Mouse (Mus musculus) right cerebral cortex, postnatal 10 days (tissue): Measurements from ENCODE around the gene Gm28374.
"Not testable (repeated sequence)": the region's sequence is repeated elsewhere in the genome, so short reads cannot be mapped to it uniquely, and the experiment has no call there.

Source experiments
- DNase-seq, 2 experiments: peaks; one replicate each; pipeline ENCODE4 v3.0.0; 2021; ENCODE audit warnings: low spot score in 2 of 2

Gm28374 gene

GRCm38 (mm10) chr19:6057313-6058096 lies 24.6 kb downstream of the Gm28374 start, which contains the start of the genes Mrpl49 and Fau:
TSS of gene Mrpl49 (minus strand) at chr19:6057785.
TSS of gene Fau (plus strand) at chr19:6057844.
- DNase-seq = peak; percentile 100

GRCm38 (mm10) chr19:6056696-6057095 lies 25.4 kb downstream of the Gm28374 start:
- no peak for DNase-seq

GRCm38 (mm10) chr19:6054296-6054695 lies 27.8 kb downstream of the Gm28374 start:
- no peak for DNase-seq

GRCm38 (mm10) chr19:6052516-6052915 lies 29.5 kb downstream of the Gm28374 start:
- DNase-seq = no peak

GRCm38 (mm10) chr19:6048681-6049410 lies 33.2 kb downstream of the Gm28374 start:
- no peak for DNase-seq

- no peak for DNase-seq
Measured at GRCm38 (mm10) chr19:6047899-6048166, 34.2 kb downstream of the Gm28374 start.

GRCm38 (mm10) chr19:6047154-6047898 lies 34.7 kb downstream of the Gm28374 start:
- DNase-seq = peak in 1 of 2 experiments; percentile 49

GRCm38 (mm10) chr19:6046294-6047153 lies 35.5 kb downstream of the Gm28374 start, which contains the start of gene Syvn1:
TSS of gene Syvn1 (plus strand) at chr19:6046576.
- DNase-seq = peak; percentile 94 to 96

GRCm38 (mm10) chr19:6045366-6046293 lies 36.4 kb downstream of the Gm28374 start:
- no peak for DNase-seq

- not testable (repeated sequence) for DNase-seq
Measured at GRCm38 (mm10) chr19:6044102-6044501, 38.0 kb downstream of the Gm28374 start.

GRCm38 (mm10) chr19:6042293-6042692 lies 39.8 kb downstream of the Gm28374 start:
- DNase-seq = no peak

GRCm38 (mm10) chr19:6040002-6040401 lies 42.1 kb downstream of the Gm28374 start:
- no peak for DNase-seq

- DNase-seq = no peak
Measured at GRCm38 (mm10) chr19:6038326-6038725, 43.7 kb downstream of the Gm28374 start.

GRCm38 (mm10) chr19:6037695-6038094 lies 44.4 kb downstream of the Gm28374 start:
- DNase-seq = no peak

GRCm38 (mm10) chr19:6035966-6036585 lies 46.0 kb downstream of the Gm28374 start:
- DNase-seq = no peak

- DNase-seq = no peak
Measured at GRCm38 (mm10) chr19:6030520-6031280, 51.4 kb downstream of the Gm28374 start.

GRCm38 (mm10) chr19:6029426-6029825 lies 52.6 kb downstream of the Gm28374 start:
- DNase-seq = no peak

GRCm38 (mm10) chr19:6028991-6029390 lies 53.1 kb downstream of the Gm28374 start:
- no peak for DNase-seq
